ENCODE assay signal across 32 mouse cellular contexts in the genomic region with DNA sequence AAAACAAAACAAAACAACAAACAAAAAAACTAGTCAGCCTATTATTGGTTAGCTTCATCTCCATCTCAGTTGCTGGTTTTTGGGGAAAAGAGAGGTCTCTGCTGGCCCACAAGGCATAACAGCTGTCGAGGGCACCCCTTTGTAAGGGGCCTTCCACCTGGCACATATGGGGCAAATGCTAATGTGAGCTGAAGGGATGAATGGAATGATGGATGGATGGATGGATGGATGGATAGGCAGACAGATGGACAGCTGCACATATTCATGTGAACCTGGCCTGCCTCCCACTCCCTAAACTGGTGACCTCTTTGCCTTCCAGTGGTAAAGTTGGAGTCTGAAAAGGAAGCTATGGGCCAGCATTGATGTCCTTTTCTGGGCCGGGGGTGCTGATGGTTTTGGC. TPM values are rescaled to one million over a fixed set of nuclear protein-coding genes. Genes with fewer than 3 reads are reported as not detected.
DNase-seq lines count a peak whose midpoint lies in the region; ATAC-seq lines count a peak whose summit lies in the region.
"Had no signal": no experiment of that assay in that cellular context is flagged by ENCODE, and none has a peak within 500 bp of the region (broad histone marks: within the 10 kb centered on the region; RNA-seq: fewer than 3 reads in every experiment).

No protein-coding gene starts in this region.

- H3K9me3 ChIP-seq in forebrain, embryonic 10.5 days, result no peaks in the 10 kb centered on the region
- no peaks in the 10 kb centered on the region for H3K9me3 ChIP-seq in forebrain, embryonic 16.5 days (ENCODE audit: control insufficient read depth, low read length)
- H3K9me3 ChIP-seq in midbrain, embryonic 10.5 days (replicated peaks), result no peaks in the 10 kb centered on the region
- H3K9me3 ChIP-seq in midbrain, embryonic 15.5 days, result no peaks in the 10 kb centered on the region
- H3K9me3 ChIP-seq in forebrain, embryonic 15.5 days, result no peaks in the 10 kb centered on the region

- peak overlapping the region; percentile 58; the same call in 1 of the 2 replicates for H3K27ac ChIP-seq in forebrain, embryonic 10.5 days
- no peak overlapping the region for H3K27ac ChIP-seq in forebrain, embryonic 16.5 days (ENCODE audit: low read length)
- H3K27ac ChIP-seq in midbrain, embryonic 10.5 days (replicated peaks), result peak overlapping the region; percentile 78
- no peak overlapping the region for H3K27ac ChIP-seq in midbrain, embryonic 15.5 days
- peak overlapping the region; percentile 3 for H3K27ac ChIP-seq in forebrain, embryonic 15.5 days (replicated peaks)
- H3K27ac ChIP-seq: liver, embryonic 14.5 days; macrophage had no signal

- H3K4me3 ChIP-seq in forebrain, embryonic 10.5 days, result no peak overlapping the region
- H3K4me3 ChIP-seq in forebrain, embryonic 16.5 days (replicated peaks; ENCODE audit: low read length), result no peak overlapping the region
- H3K4me3 ChIP-seq in midbrain, embryonic 10.5 days, result no peak overlapping the region
- no peak overlapping the region for H3K4me3 ChIP-seq in midbrain, embryonic 15.5 days
- H3K4me3 ChIP-seq in forebrain, embryonic 15.5 days, result no peak overlapping the region
- H3K4me3 ChIP-seq: erythroblast, embryonic 14.5 days had no signal

- ATAC-seq in forebrain, embryonic 16.5 days, result no peak
- no peak for ATAC-seq in midbrain, embryonic 15.5 days (replicated peaks)
- no peak for ATAC-seq in forebrain, embryonic 15.5 days (replicated peaks)
- ATAC-seq: midbrain, embryonic 16.5 days had no signal

- no peaks in the 10 kb centered on the region for H3K36me3 ChIP-seq in forebrain, embryonic 10.5 days (replicated peaks)
- H3K36me3 ChIP-seq in forebrain, embryonic 16.5 days (ENCODE audit: control insufficient read depth, insufficient read depth), result no peaks in the 10 kb centered on the region
- H3K36me3 ChIP-seq in midbrain, embryonic 10.5 days, result no peaks in the 10 kb centered on the region
- H3K36me3 ChIP-seq in midbrain, embryonic 15.5 days (replicated peaks), result no peaks in the 10 kb centered on the region
- H3K36me3 ChIP-seq in forebrain, embryonic 15.5 days, result no peaks in the 10 kb centered on the region
- H3K36me3 ChIP-seq: G1E had no signal

- WGBS in forebrain, embryonic 10.5 days, result 77% methylated on average over 2 of the region's 2 CpGs
- 49% methylated on average over 2 of the region's 2 CpGs for WGBS in forebrain, embryonic 16.5 days
- WGBS in midbrain, embryonic 10.5 days, result 64% methylated on average over 2 of the region's 2 CpGs
- 53% methylated on average over 2 of the region's 2 CpGs for WGBS in midbrain, embryonic 15.5 days
- 34% methylated on average over 2 of the region's 2 CpGs for WGBS in forebrain, embryonic 15.5 days

- H3K9ac ChIP-seq in forebrain, embryonic 16.5 days (replicated peaks; ENCODE audit: low read depth, low read length), result no peak overlapping the region
- no peak overlapping the region for H3K9ac ChIP-seq in midbrain, embryonic 15.5 days
- no peak overlapping the region for H3K9ac ChIP-seq in forebrain, embryonic 15.5 days (replicated peaks)
- H3K9ac ChIP-seq: liver, embryonic 14.5 days had no signal

- peaks cover 41% of the 10 kb centered on the region for H3K27me3 ChIP-seq in forebrain, embryonic 10.5 days (ENCODE audit: poor library complexity, severe bottlenecking)
- H3K27me3 ChIP-seq in forebrain, embryonic 16.5 days (replicated peaks; ENCODE audit: control insufficient read depth, insufficient read depth, low read length), result no peaks in the 10 kb centered on the region
- no peaks in the 10 kb centered on the region; the same call in 1 of the 2 replicates for H3K27me3 ChIP-seq in midbrain, embryonic 10.5 days (ENCODE audit: low read depth, poor library complexity, severe bottlenecking)
- H3K27me3 ChIP-seq in midbrain, embryonic 15.5 days (replicated peaks), result no peaks in the 10 kb centered on the region
- H3K27me3 ChIP-seq in forebrain, embryonic 15.5 days, result no peaks in the 10 kb centered on the region

- peaks cover 69% of the 10 kb centered on the region for H3K4me1 ChIP-seq in forebrain, embryonic 10.5 days
- peaks cover 14% of the 10 kb centered on the region for H3K4me1 ChIP-seq in forebrain, embryonic 16.5 days (replicated peaks; ENCODE audit: control insufficient read depth, insufficient read depth, low read length)
- peaks cover 68% of the 10 kb centered on the region for H3K4me1 ChIP-seq in midbrain, embryonic 10.5 days
- H3K4me1 ChIP-seq in midbrain, embryonic 15.5 days, result 0 out of 2 replicates have a peak, but pooled peaks cover 3% of the 10 kb centered on the region
- H3K4me1 ChIP-seq in forebrain, embryonic 15.5 days, result peaks cover 15% of the 10 kb centered on the region

- H3K4me2 ChIP-seq in forebrain, embryonic 16.5 days (ENCODE audit: low read length), result no peak overlapping the region
- no peak overlapping the region for H3K4me2 ChIP-seq in midbrain, embryonic 15.5 days
- H3K4me2 ChIP-seq in forebrain, embryonic 15.5 days (replicated peaks), result no peak overlapping the region
- H3K4me2 ChIP-seq: heart, embryonic 11.5 days had no signal

- DNase-seq in forebrain, embryonic 10.5 days (ENCODE audit: extremely low spot score, low spot score), result no peak
- no peak for DNase-seq in midbrain, embryonic 10.5 days (ENCODE audit: low spot score)
- no peak for DNase-seq in urinary bladder, postnatal 4 days (ENCODE audit: low spot score in 2 of 2)
- no peak for DNase-seq in gastrocnemius, adult 8-10 months (ENCODE audit: low spot score in 2 of 2)
- DNase-seq: adrenal gland, adult 8-10 months; gastrocnemius, postnatal 36 days; heart, adult 18-20 months; heart, postnatal 36 days; kidney, adult 11 months; kidney, postnatal 14 days; lung, adult 2 months; lung, postnatal 10 days; thymus, postnatal 14 days had no signal

RNA-seq across cellular contexts. Expression of a gene that starts 8.3 kb away (rescaled TPM):
- 0.21 TPM in 1 of 2 replicates, not detected in the other for polyA plus RNA-seq in forebrain, embryonic 10.5 days (2016; fragmentation: Nextera tagmentation; extraction: Ambion mirVana)
- polyA plus RNA-seq in forebrain, embryonic 16.5 days (2015; fragmentation: Nextera tagmentation; extraction: Ambion mirVana), result not detected in 2 replicates
- 0.27 and 0.36 TPM in 2 replicates for polyA plus RNA-seq in midbrain, embryonic 10.5 days (2016; fragmentation: Nextera tagmentation; extraction: Ambion mirVana)
- polyA plus RNA-seq in midbrain, embryonic 15.5 days (2015; fragmentation: Nextera tagmentation; extraction: Ambion mirVana), result not detected in 2 replicates
- polyA plus RNA-seq in forebrain, embryonic 15.5 days (2015; fragmentation: Nextera tagmentation; extraction: Ambion mirVana), result not detected in 2 replicates
- total RNA-seq in gastrocnemius, adult 8-10 months (2022), result not detected
- total RNA-seq: adrenal gland, adult 8-10 months; common myeloid progenitor, adult 5-6 weeks; gastrocnemius, postnatal 36 days; heart, adult 18-20 months; heart, postnatal 36 days; layer of hippocampus, adult 18-20 months; layer of hippocampus, postnatal 10 days; left cerebral cortex, adult 18-20 months; left cerebral cortex, postnatal 14 days had no signal
- polyA plus RNA-seq: embryonic facial prominence, embryonic 14.5 days; erythroblast, embryonic 14.5 days; G1E; heart, embryonic 11.5 days; heart, embryonic 16.5 days; inflammation-experienced regulatory T-cells, adult 6 months; liver, embryonic 14.5 days; lung, adult 2 months; macrophage; midbrain, embryonic 16.5 days; neural tube, embryonic 14.5 days; urinary bladder, adult 2 months had no signal

RNA-seq across cellular contexts. Expression of a gene that starts 11.3 kb away (rescaled TPM):
- 20.7 and 20.8 TPM in 2 replicates for polyA plus RNA-seq in forebrain, embryonic 10.5 days (2016; fragmentation: Nextera tagmentation; extraction: Ambion mirVana)
- 18.5 and 19.4 TPM in 2 replicates for polyA plus RNA-seq in forebrain, embryonic 16.5 days (2015; fragmentation: Nextera tagmentation; extraction: Ambion mirVana)
- 57.3 and 69.1 TPM in 2 replicates for polyA plus RNA-seq in midbrain, embryonic 10.5 days (2016; fragmentation: Nextera tagmentation; extraction: Ambion mirVana)
- polyA plus RNA-seq in midbrain, embryonic 15.5 days (2015; fragmentation: Nextera tagmentation; extraction: Ambion mirVana), result 21.4 and 28.4 TPM in 2 replicates
- polyA plus RNA-seq in forebrain, embryonic 15.5 days (2015; fragmentation: Nextera tagmentation; extraction: Ambion mirVana), result 26.4 and 29.7 TPM in 2 replicates
- total RNA-seq in gastrocnemius, adult 8-10 months (2022), result not detected
- total RNA-seq: adrenal gland, adult 8-10 months; common myeloid progenitor, adult 5-6 weeks; heart, adult 18-20 months; heart, postnatal 36 days had no signal
- polyA plus RNA-seq: erythroblast, embryonic 14.5 days; G1E; heart, embryonic 16.5 days; inflammation-experienced regulatory T-cells, adult 6 months; liver, embryonic 14.5 days; macrophage had no signal

RNA-seq across cellular contexts. Expression of a gene that starts 41.8 kb away (rescaled TPM):
- 0.33 and 0.71 TPM in 2 replicates for polyA plus RNA-seq in forebrain, embryonic 10.5 days (2016; fragmentation: Nextera tagmentation; extraction: Ambion mirVana)
- 0.26 and 0.66 TPM in 2 replicates for polyA plus RNA-seq in forebrain, embryonic 16.5 days (2015; fragmentation: Nextera tagmentation; extraction: Ambion mirVana)
- 1.1 and 1.7 TPM in 2 replicates for polyA plus RNA-seq in midbrain, embryonic 10.5 days (2016; fragmentation: Nextera tagmentation; extraction: Ambion mirVana)
- polyA plus RNA-seq in midbrain, embryonic 15.5 days (2015; fragmentation: Nextera tagmentation; extraction: Ambion mirVana), result 0.40 and 0.46 TPM in 2 replicates
- polyA plus RNA-seq in forebrain, embryonic 15.5 days (2015; fragmentation: Nextera tagmentation; extraction: Ambion mirVana), result 0.52 and 0.83 TPM in 2 replicates
- under 1 TPM in 3 of 4 experiments, not detected in 1; 0.62 to 0.82 (median 0.67) TPM for total RNA-seq in gastrocnemius, adult 8-10 months (2022)
- total RNA-seq: common myeloid progenitor, adult 5-6 weeks; G1E had no signal
- polyA plus RNA-seq: erythroblast, embryonic 14.5 days; G1E had no signal

RNA-seq across cellular contexts. Expression of a gene that starts 43.9 kb away (rescaled TPM):
- polyA plus RNA-seq in forebrain, embryonic 10.5 days (2016; fragmentation: Nextera tagmentation; extraction: Ambion mirVana), result 31.7 and 32.3 TPM in 2 replicates
- 6.1 and 7.0 TPM in 2 replicates for polyA plus RNA-seq in forebrain, embryonic 16.5 days (2015; fragmentation: Nextera tagmentation; extraction: Ambion mirVana)
- polyA plus RNA-seq in midbrain, embryonic 10.5 days (2016; fragmentation: Nextera tagmentation; extraction: Ambion mirVana), result 19.0 TPM in 2 replicates
- polyA plus RNA-seq in midbrain, embryonic 15.5 days (2015; fragmentation: Nextera tagmentation; extraction: Ambion mirVana), result 9.3 and 9.4 TPM in 2 replicates
- 6.0 and 6.2 TPM in 2 replicates for polyA plus RNA-seq in forebrain, embryonic 15.5 days (2015; fragmentation: Nextera tagmentation; extraction: Ambion mirVana)
- 10 to 100 TPM; 31.9 to 49.5 (median 39.2) TPM for total RNA-seq in gastrocnemius, adult 8-10 months (2022)
- total RNA-seq: common myeloid progenitor, adult 5-6 weeks had no signal
- polyA plus RNA-seq: G1E; inflammation-experienced regulatory T-cells, adult 6 months had no signal

Comparison
In these comparisons a context has a peak if more than half of its experiments do, and no peak if none do; other contexts are left out.
1. H3K27ac ChIP-seq: peak in forebrain, embryonic 10.5 days (single experiment), midbrain, embryonic 10.5 days (single experiment) and forebrain, embryonic 15.5 days (single experiment); none in forebrain, embryonic 16.5 days (single experiment) and midbrain, embryonic 15.5 days (single experiment).